Mouse (Mus musculus) frontal cortex, postnatal 36 days (tissue): ENCODE measurements at regions not wholly inside any gene's neighbourhood (a gene's known extent, or its start where the extent isn't known, plus 50 kb on each side); places are given as distances from the start of the nearest gene placed in this dataset.

Source experiments
- DNase-seq, 2 experiments: peaks; one replicate each; pipeline ENCODE4 v3.0.0; 2022; ENCODE audit warnings: low spot score in 2 of 2

DNA sequence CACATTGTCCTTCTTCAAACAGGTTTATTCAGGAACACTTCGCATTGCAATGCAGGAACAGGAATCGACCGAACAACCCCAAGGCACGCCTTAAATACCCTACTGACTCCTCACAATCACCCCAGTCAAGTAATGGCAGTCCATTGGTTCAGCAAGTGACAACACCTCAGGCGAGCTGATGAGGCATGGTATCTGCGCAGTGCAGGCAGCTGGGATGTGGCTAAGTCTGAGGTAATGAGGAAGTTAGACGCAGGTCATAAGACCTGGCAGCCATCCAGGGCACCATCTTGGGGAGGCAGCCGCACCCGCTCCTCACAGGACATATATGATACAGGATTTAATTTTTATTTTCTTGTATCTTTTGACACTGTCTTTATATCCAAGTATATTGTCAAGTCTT is 1251.6 kb downstream of the Basp1 start:
- no peak for DNase-seq

DNA sequence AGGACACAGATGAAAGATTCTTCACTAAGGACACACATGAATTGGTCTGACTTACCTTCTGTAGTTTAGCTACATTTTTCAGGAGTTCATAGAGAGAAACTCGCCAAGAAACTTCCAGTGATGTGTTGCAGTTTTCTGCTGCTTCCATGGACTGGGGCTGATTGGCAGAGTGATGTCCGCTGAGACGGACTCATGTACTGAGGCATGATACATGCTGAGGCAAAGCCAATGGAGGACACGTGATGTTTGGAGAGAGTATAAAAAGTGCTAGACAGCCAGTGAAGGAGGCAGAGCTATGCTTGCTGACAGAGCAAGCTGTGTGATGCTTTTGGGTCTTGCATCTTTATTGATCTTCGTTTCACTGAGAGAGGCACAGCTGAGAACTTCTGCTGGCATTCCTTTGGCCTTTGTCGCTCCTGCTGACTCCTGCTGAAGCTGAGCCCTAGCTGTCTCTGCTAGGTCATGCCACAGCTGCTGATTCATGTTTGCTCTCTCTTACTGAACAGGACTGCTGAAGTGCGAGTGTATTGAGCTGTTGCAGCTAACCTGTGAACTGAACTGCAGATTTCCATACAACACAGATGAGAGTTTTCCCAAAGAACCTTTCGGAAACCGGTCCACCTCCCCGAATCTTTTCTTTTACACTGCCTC is 1255.7 kb downstream of the Basp1 start:
- DNase-seq = no peak

DNA sequence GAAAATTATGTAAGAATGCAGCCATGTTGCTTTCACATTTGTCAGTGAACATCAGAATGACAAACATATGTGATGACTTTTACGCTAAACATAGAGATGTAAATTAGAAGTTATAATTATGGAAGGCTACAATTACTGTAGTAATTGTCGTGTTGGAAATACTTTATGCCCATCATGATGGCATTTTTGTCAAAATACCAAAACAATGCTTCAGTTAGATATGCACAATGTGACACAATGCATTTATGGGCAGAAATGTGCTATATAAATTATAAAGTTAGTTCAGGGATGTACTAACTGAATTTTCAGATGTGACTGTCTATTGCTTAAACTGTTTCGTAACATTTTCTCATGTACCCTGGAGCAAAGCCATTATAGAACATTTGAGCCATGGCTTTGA is 1259.3 kb downstream of the Basp1 start:
- DNase-seq = no peak

- DNase-seq = no peak
Observed at GRCm38 (mm10) chr15:24124241-24124640, 1289.3 kb downstream of the Basp1 start.

- no peak for DNase-seq
Observed at GRCm38 (mm10) chr15:24086267-24086666, 1327.3 kb downstream of the Basp1 start.

GRCm38 (mm10) chr15:24053197-24053596 is 1360.4 kb downstream of the Basp1 start:
- DNase-seq = no peak

GRCm38 (mm10) chr15:24040847-24041246 is 1372.7 kb downstream of the Basp1 start:
- no peak for DNase-seq

DNA sequence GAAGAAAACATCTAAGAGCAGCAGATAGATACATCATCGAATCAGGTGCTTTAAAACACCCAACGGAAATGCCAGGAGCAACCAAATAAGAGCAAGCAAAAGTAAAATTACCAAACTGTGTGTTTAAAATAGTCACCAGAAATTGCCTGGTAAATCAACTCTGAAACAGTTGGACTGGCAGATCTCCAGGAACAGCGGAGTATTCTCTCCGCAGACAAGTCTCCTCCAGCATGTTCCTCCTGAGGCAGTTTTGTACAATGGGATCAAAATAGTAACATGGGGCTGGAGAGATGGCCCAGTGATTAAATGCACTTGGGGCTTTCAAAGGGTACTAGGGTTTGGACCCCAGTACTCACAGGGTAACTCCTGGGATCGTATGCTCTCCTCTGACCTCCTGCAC is 1374.4 kb downstream of the Basp1 start:
- peak; percentile 14 to 23 for DNase-seq

DNA sequence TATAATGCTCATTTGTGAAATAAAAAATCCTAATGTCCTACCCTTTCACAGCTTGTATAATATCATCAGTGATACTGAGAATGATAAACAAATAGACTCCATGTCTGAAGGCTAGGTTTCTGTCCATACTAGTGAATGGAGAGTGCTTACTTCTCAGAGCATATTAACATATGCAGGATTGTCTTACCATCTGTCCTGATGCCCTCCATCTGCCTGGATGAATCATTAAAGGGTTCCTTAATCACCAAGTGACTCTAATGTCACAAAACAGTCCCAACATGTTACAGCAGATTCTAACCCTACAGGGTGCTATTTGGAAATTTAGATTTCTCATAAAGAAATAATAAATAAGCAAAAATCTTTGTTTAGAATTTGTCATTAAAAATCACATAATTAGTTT is 1391.4 kb downstream of the Basp1 start:
- no peak for DNase-seq

DNA sequence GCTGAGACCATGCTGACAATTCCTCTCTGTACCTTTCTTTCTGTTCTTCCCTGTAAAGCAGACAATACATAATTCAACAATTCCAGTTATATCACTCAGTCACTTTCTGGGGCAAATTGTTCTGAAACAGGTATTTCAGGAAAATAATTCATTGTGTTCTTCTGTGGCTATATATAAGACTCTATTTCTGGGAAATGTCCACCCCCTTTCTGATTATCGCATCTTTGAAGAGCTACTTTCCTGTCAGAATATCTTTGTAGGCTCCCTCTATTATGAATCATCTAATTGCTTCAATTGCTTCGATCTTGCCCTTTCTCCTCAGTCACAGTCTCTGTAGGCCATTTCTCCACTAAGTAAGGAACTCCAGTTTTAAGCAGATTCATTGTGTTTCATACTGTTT is 1408.9 kb downstream of the Basp1 start:
- no peak for DNase-seq

DNA sequence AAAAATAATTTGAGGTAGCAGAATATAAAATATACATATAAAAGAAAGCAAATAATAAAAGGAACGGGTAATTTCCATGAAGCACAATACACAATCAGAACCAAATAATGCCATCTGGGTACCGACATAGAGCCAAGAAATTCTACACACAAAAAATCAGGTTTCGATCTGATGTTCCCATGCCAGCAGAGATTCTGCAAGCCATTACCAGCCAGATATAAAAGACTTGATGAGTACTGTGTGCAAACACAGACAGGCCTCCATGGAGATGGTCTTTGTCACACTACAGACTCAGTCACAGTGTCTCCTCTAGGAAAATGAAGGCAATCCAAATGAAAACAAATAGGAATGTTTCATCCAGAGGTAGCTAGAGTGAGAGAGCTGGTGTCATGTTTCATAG is 1430.7 kb downstream of the Cdh18 start:
- no peak for DNase-seq
